Mouse (Mus musculus) ZHBTc4 (cell line): ENCODE measurements around the gene Os9.
"Not testable (repeated sequence)": the region's sequence is repeated elsewhere in the genome, so short reads cannot be mapped to it uniquely, and the experiment has no call there.

Source experiments
- DNase-seq: peaks from one replicate; pipeline ENCODE4 v3.0.0-alpha.2; 2011; ENCODE audit warnings: low read depth, low spot score

The Os9 gene

GRCm38 (mm10) chr10:127081996-127082620, 38.8 kb downstream of the Os9 start:
- no peak for DNase-seq

- no peak for DNase-seq
Measured at GRCm38 (mm10) chr10:127080901-127081780, 39.8 kb downstream of the Os9 start.

- peak; percentile 60 for DNase-seq
Measured at GRCm38 (mm10) chr10:127079665-127080391, 41.1 kb downstream of the Os9 start.

- DNase-seq, result no peak
Measured at GRCm38 (mm10) chr10:127078677-127079575, 42.0 kb downstream of the Os9 start.

- DNase-seq, result peak; percentile 14
Measured at GRCm38 (mm10) chr10:127078001-127078676, 42.8 kb downstream of the Os9 start.

- no peak for DNase-seq
Measured at GRCm38 (mm10) chr10:127077515-127077914, 43.4 kb downstream of the Os9 start.

GRCm38 (mm10) chr10:127076082-127076481, 44.8 kb downstream of the Os9 start:
- DNase-seq, result no peak

GRCm38 (mm10) chr10:127075651-127076050, 45.3 kb downstream of the Os9 start:
- DNase-seq, result no peak

- no peak for DNase-seq
Measured at GRCm38 (mm10) chr10:127075080-127075479, 45.9 kb downstream of the Os9 start, which contains the start of gene Agap2. Gene Agap2, plus strand, starts transcription at chr10:127075284.

GRCm38 (mm10) chr10:127073981-127074380, 47.0 kb downstream of the Os9 start:
- no peak for DNase-seq

- not testable (repeated sequence) for DNase-seq
Measured at GRCm38 (mm10) chr10:127072969-127073368, 48.0 kb downstream of the Os9 start.

GRCm38 (mm10) chr10:127072270-127072669, 48.7 kb downstream of the Os9 start:
- not testable (repeated sequence) for DNase-seq

GRCm38 (mm10) chr10:127071203-127071602, 49.7 kb downstream of the Os9 start:
- no peak for DNase-seq

- peak; percentile 93 for DNase-seq
Measured at GRCm38 (mm10) chr10:127070190-127071121, 50.5 kb downstream of the Os9 start, which contains the start of gene Tspan31. Gene Tspan31, minus strand, starts transcription at chr10:127070264.

GRCm38 (mm10) chr10:127069281-127070189, 51.4 kb downstream of the Os9 start:
- no peak for DNase-seq

GRCm38 (mm10) chr10:127068360-127069038, 52.4 kb downstream of the Os9 start:
- no peak for DNase-seq

- DNase-seq, result peak; percentile 19
Measured at GRCm38 (mm10) chr10:127066519-127067018, 54.4 kb downstream of the Os9 start.
